Mouse (Mus musculus) small intestine, adult 2 months (tissue): ENCODE data around the gene Nectin2.

Experiments
- CTCF ChIP-seq: fragments of 200-500 bp; IDR thresholded peaks from 2 replicates; pipeline ENCODE4 v1.5.1; 2012; ENCODE audit warnings: low read depth, mild to moderate bottlenecking, control low read depth, inconsistent platforms, low read length, moderate library complexity, mixed read lengths; ENCODE audit not compliant: insufficient replicate concordance, insufficient read length; ENCODE audit errors: extremely low read depth
- POLR2A ChIP-seq: fragments of 200-500 bp; IDR thresholded peaks from 2 replicates; pipeline ENCODE4 v1.6.1; 2012; ENCODE audit warnings: low read depth, mild to moderate bottlenecking, control low read depth, inconsistent platforms, low read length, moderate library complexity

DNA sequence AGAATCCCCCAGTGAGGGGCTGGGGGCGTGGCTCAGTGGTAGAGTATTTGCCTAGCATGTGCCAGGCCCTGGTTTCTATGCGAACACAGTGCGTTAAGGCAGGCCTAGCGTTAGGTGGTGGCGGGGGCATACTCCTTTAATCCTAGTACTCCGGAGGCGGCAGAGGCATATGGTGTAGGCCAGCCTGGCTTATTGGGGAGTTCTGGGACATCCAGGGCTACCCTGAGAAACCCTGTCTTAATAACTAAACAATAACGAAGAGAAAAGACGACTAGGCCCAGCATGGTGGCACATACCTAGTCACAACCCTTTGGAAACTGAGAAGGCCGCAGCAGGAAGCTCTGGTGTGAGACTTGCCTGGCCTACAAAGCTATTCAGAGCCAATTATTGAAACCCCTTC lies 62.2 kb downstream of the Nectin2 start:
- TF ChIP-seq POLR2A = no peak
- TF ChIP-seq CTCF = no peak
